In genomic region chr8:84633841-84634584, GRCm38 (mm10) we compare ENCODE assay signal across 12 mouse cellular contexts. TPM values are rescaled to one million over a fixed set of nuclear protein-coding genes. Genes with fewer than 3 reads are reported as not detected.
DNase-seq lines count a peak whose midpoint lies in the region; ATAC-seq and TF ChIP-seq lines count a peak whose summit lies in the region.
"Had no signal": no experiment of that assay in that cellular context is flagged by ENCODE, and none has a peak within 500 bp of the region (broad histone marks: within the 10 kb centered on the region; RNA-seq: fewer than 3 reads in every experiment).

No protein-coding gene starts in this region.

- H3K79me2 ChIP-seq in CH12.LX (replicated peaks; ENCODE audit: control insufficient read depth, extremely low read depth, insufficient read depth, poor library complexity, severe bottlenecking), result no peaks in the 10 kb centered on the region

- peaks cover 4% of the 10 kb centered on the region for H3K9me3 ChIP-seq in CH12.LX (replicated peaks; ENCODE audit: low read length)
- no peaks in the 10 kb centered on the region for H3K9me3 ChIP-seq in embryonic facial prominence, embryonic 12.5 days
- no peaks in the 10 kb centered on the region for H3K9me3 ChIP-seq in hindbrain, postnatal 0 days (ENCODE audit: low read length)

- H3K27me3 ChIP-seq in CH12.LX (replicated peaks), result peaks cover 2% of the 10 kb centered on the region
- H3K27me3 ChIP-seq in embryonic facial prominence, embryonic 12.5 days, result no peaks in the 10 kb centered on the region
- H3K27me3 ChIP-seq in hindbrain, postnatal 0 days (ENCODE audit: insufficient read depth, low read length), result no peaks in the 10 kb centered on the region

- H3K4me2 ChIP-seq in CH12.LX (ENCODE audit: insufficient read depth, low read depth, poor library complexity, severe bottlenecking), result no peak overlapping the region
- H3K4me2 ChIP-seq in embryonic facial prominence, embryonic 12.5 days (replicated peaks), result no peak overlapping the region
- no peak overlapping the region for H3K4me2 ChIP-seq in hindbrain, postnatal 0 days (ENCODE audit: low read depth, low read length)

- no peak for TF ChIP-seq EP300 in CH12.LX (IDR thresholded peaks at IDR 0.05; ENCODE audit: low read length)

- H3K9ac ChIP-seq in CH12.LX (ENCODE audit: insufficient read depth, low read depth), result no peak overlapping the region
- H3K9ac ChIP-seq in embryonic facial prominence, embryonic 12.5 days, result no peak overlapping the region
- H3K9ac ChIP-seq in hindbrain, postnatal 0 days (replicated peaks; ENCODE audit: low read length), result no peak overlapping the region; the same call in 1 of the 2 replicates

- dilution Hi-C loops in CH12.LX (cut with MboI; ENCODE audit: extremely low pct_ligation_motif_present, extremely low pct_unique_long_range_greater_than_20kb, low sequenced_read_pairs), result no loop called here

- 45% methylated on average over 10 of the region's 10 CpGs for WGBS in embryonic facial prominence, embryonic 12.5 days
- WGBS in hindbrain, postnatal 0 days, result 49% methylated on average over 10 of the region's 10 CpGs

- TF ChIP-seq CTCF in CH12.LX (conservative IDR thresholded peaks at IDR 0.05 in 1 of 2, IDR thresholded peaks at IDR 0.05 in 1 of 2; ENCODE audit: low read depth in 2 of 2, low read length in 2 of 2), result no peak
- no peak for TF ChIP-seq CTCF in hindbrain, postnatal 0 days (IDR thresholded peaks at IDR 0.05; ENCODE audit: low read depth)

- H3K36me3 ChIP-seq in CH12.LX (replicated peaks in 1 of 2; ENCODE audit: control insufficient read depth in 1 of 2, insufficient read depth in 1 of 2, low read length in 1 of 2), result peaks cover 0 to 47% of the 10 kb centered on the region in 2 experiments
- H3K36me3 ChIP-seq in embryonic facial prominence, embryonic 12.5 days, result no peaks in the 10 kb centered on the region
- peaks cover 11% of the 10 kb centered on the region; the same call in 1 of the 2 replicates for H3K36me3 ChIP-seq in hindbrain, postnatal 0 days (ENCODE audit: insufficient read depth, low read length)

- DNase-seq in cerebellum, postnatal 25 days, result peak; percentile 43 to 53
- DNase-seq in cerebellum, adult 8-10 months, result no peak
- DNase-seq in CH12.LX (ENCODE audit: extremely low read depth), result no peak
- no peak for DNase-seq in hindbrain, postnatal 0 days (ENCODE audit: low spot score)
- no peak for DNase-seq in ovary, postnatal 10 days (ENCODE audit: low spot score)
- DNase-seq in embryo, embryonic 10.5 days (ENCODE audit: low spot score), result no peak
- DNase-seq in urinary bladder, postnatal 4 days (ENCODE audit: low spot score in 2 of 2), result no peak
- DNase-seq: kidney, adult 8-10 months; layer of hippocampus, postnatal 36 days; liver; thymus, postnatal 14 days had no signal

- no peak for ATAC-seq in embryonic facial prominence, embryonic 12.5 days (ENCODE audit: insufficient number of reproducible peaks, insufficient read depth, low FRiP score, low TSS enrichment)
- no peak for ATAC-seq in hindbrain, postnatal 0 days

- TF ChIP-seq RAD21 in CH12.LX (IDR thresholded peaks at IDR 0.05; ENCODE audit: low read depth, low read length), result no peak

- no peak for TF ChIP-seq POLR2A in CH12.LX (IDR thresholded peaks at IDR 0.05; ENCODE audit: low read depth, low read length)

- no peak overlapping the region for H3K4me3 ChIP-seq in CH12.LX (replicated peaks in 1 of 3; ENCODE audit: low read depth in 2 of 3, low read length in 2 of 3, poor library complexity in 1 of 3)
- no peak overlapping the region for H3K4me3 ChIP-seq in embryonic facial prominence, embryonic 12.5 days
- no peak overlapping the region for H3K4me3 ChIP-seq in hindbrain, postnatal 0 days (ENCODE audit: low read length)

- in situ Hi-C loops in CH12.LX (cut with MboI; ENCODE audit: low pct_ligation_motif_present, low pct_unique_long_range_greater_than_20kb, low sequenced_read_pairs), result no loop called here

- no peak overlapping the region for H3K27ac ChIP-seq in CH12.LX (ENCODE audit: insufficient read depth, low read depth)
- H3K27ac ChIP-seq in embryonic facial prominence, embryonic 12.5 days, result 0 out of 2 replicates have a peak overlapping the region, but pooled peaks have one; percentile 77
- H3K27ac ChIP-seq in hindbrain, postnatal 0 days, result peak overlapping the region; percentile 76; the same call in 1 of the 2 replicates

- H3K4me1 ChIP-seq in CH12.LX (ENCODE audit: control insufficient read depth in 1 of 2, insufficient read depth in 2 of 2), result peaks cover 6 to 18% of the 10 kb centered on the region in 2 experiments; a peak in 2 of 4 replicates
- H3K4me1 ChIP-seq in embryonic facial prominence, embryonic 12.5 days, result peaks cover 30% of the 10 kb centered on the region
- peaks cover 6% of the 10 kb centered on the region; the same call in 1 of the 2 replicates for H3K4me1 ChIP-seq in hindbrain, postnatal 0 days (ENCODE audit: insufficient read depth, low read length)

TF ChIP-seq in CH12.LX, 34 proteins besides CTCF, POLR2A, EP300 and RAD21:
- no peak for TF ChIP-seq NELFE (IDR thresholded peaks at IDR 0.05; ENCODE audit: low read depth, low read length)
- TF ChIP-seq JUND (conservative IDR thresholded peaks at IDR 0.05; ENCODE audit: low read depth, low read length), result peak; percentile 49; the same call in 1 of the 2 replicates
- TF ChIP-seq ETS1 (conservative IDR thresholded peaks at IDR 0.05; ENCODE audit: low read depth, low read length), result no peak
TF ChIP-seq in CH12.LX: peak in this region for 1.

RNA-seq across cellular contexts. Expression of gene Ier2, which starts 28.6 kb away (rescaled TPM):
- total RNA-seq in CH12.LX (2012; rRNA removed), result 22.7 and 30.3 TPM in 2 replicates
- total RNA-seq in CH12.LX (2014; rRNA removed), result 30.9 and 35.4 TPM in 2 replicates
- polyA plus RNA-seq in CH12.LX (2012; ENCODE audit: insufficient read length, low read depth), result 25.7 and 26.3 TPM in 2 replicates
- polyA plus RNA-seq in embryonic facial prominence, embryonic 12.5 days (2016; fragmentation: Nextera tagmentation; extraction: Ambion mirVana), result 94.5 and 97.0 TPM in 2 replicates
- 12.5 and 13.3 TPM in 2 replicates for total RNA-seq in hindbrain, postnatal 0 days (2014; rRNA removed)
- polyA plus RNA-seq in hindbrain, postnatal 0 days (2015; fragmentation: Nextera tagmentation; extraction: Ambion mirVana), result 20.9 TPM in 2 replicates

RNA-seq across cellular contexts. Expression of gene Trmt1, which starts 52.1 kb away (rescaled TPM):
- total RNA-seq in CH12.LX (2012; rRNA removed) (157 and 160 TPM in 2 replicates), CH12.LX (2014; rRNA removed) (77.0 and 94.5 TPM in 2 replicates)
- 140 and 157 TPM in 2 replicates for polyA plus RNA-seq in CH12.LX (2012; ENCODE audit: insufficient read length, low read depth)
- 71.2 and 73.6 TPM in 2 replicates for polyA plus RNA-seq in embryonic facial prominence, embryonic 12.5 days (2016; fragmentation: Nextera tagmentation; extraction: Ambion mirVana)
- 69.5 and 93.3 TPM in 2 replicates for total RNA-seq in hindbrain, postnatal 0 days (2014; rRNA removed)
- 71.2 and 79.2 TPM in 2 replicates for polyA plus RNA-seq in hindbrain, postnatal 0 days (2015; fragmentation: Nextera tagmentation; extraction: Ambion mirVana)

RNA-seq across cellular contexts. Expression of gene Nacc1, which starts 53.6 kb away (rescaled TPM):
- total RNA-seq in CH12.LX (2012; rRNA removed), result 45.1 and 49.0 TPM in 2 replicates
- total RNA-seq in CH12.LX (2014; rRNA removed), result 21.9 and 23.3 TPM in 2 replicates
- polyA plus RNA-seq in CH12.LX (2012; ENCODE audit: insufficient read length, low read depth), result 73.0 and 84.1 TPM in 2 replicates
- polyA plus RNA-seq in embryonic facial prominence, embryonic 12.5 days (2016; fragmentation: Nextera tagmentation; extraction: Ambion mirVana), result 19.4 and 20.8 TPM in 2 replicates
- 110 and 129 TPM in 2 replicates for total RNA-seq in hindbrain, postnatal 0 days (2014; rRNA removed)
- 13.8 and 14.9 TPM in 2 replicates for polyA plus RNA-seq in hindbrain, postnatal 0 days (2015; fragmentation: Nextera tagmentation; extraction: Ambion mirVana)

Comparison
In these comparisons a context has a peak if more than half of its experiments do, and no peak if none do; other contexts are left out.
1. DNase-seq: peak in cerebellum, postnatal 25 days (2 of 2); none in cerebellum, adult 8-10 months (single experiment), CH12.LX (single experiment), hindbrain, postnatal 0 days (single experiment), ovary, postnatal 10 days (single experiment), embryo, embryonic 10.5 days (single experiment) and urinary bladder, postnatal 4 days (0 of 2).